Mouse (Mus musculus): ENCODE measurements around the gene Vmn1r26. TPM values are rescaled to one million over a fixed set of nuclear protein-coding genes. Genes with fewer than 3 reads are reported as not detected.

Vmn1r26 gene
- not detected for total RNA-seq (2023)

GRCm38 (mm10) chr6:58015059-58015458 lies at the start of gene Vmn1r26:
TSS of gene Vmn1r26 (minus strand) at chr6:58015159.

GRCm38 (mm10) chr6:57980710-57981109 lies 34.2 kb downstream of the Vmn1r26 start, which contains the start of gene Vmn1r25:
TSS of gene Vmn1r25 (minus strand) at chr6:57980810.

GRCm38 (mm10) chr6:57961403-57961802 lies 53.6 kb downstream of the Vmn1r26 start, which contains the start of gene Vmn1r24:
TSS of gene Vmn1r24 (minus strand) at chr6:57961503.

Other genes starting within 250 kb of the Vmn1r26 start
- 48.1 TPM for gene Vopp1, start 190.0 kb downstream of the Vmn1r26 start, total RNA-seq (2023)
- gene Vmn1r21, start 164.8 kb downstream of the Vmn1r26 start, total RNA-seq (2023): not detected
- not detected for gene Vmn1r22, start 107.1 kb downstream of the Vmn1r26 start, total RNA-seq (2023)
- not detected for gene Vmn1r23, start 88.3 kb downstream of the Vmn1r26 start, total RNA-seq (2023)
- gene Vmn1r24, start 53.7 kb downstream of the Vmn1r26 start, total RNA-seq (2023): not detected
- gene Vmn1r25, start 34.3 kb downstream of the Vmn1r26 start, total RNA-seq (2023): not detected
- gene Vmn1r27, start 203.7 kb upstream of the Vmn1r26 start, total RNA-seq (2023): not detected
- gene Vmn1r28, start 246.9 kb upstream of the Vmn1r26 start, total RNA-seq (2023): not detected

Data from CD4-positive naive resting alpha-beta T cell, adult 76 days (primary cell).